Mouse (Mus musculus) thymus, postnatal 25 days (tissue): ENCODE data around the gene Tmub2.

Experiments used
- DNase-seq: peaks from one replicate; pipeline ENCODE4 v3.0.0; 2022

Gene Tmub2

DNA sequence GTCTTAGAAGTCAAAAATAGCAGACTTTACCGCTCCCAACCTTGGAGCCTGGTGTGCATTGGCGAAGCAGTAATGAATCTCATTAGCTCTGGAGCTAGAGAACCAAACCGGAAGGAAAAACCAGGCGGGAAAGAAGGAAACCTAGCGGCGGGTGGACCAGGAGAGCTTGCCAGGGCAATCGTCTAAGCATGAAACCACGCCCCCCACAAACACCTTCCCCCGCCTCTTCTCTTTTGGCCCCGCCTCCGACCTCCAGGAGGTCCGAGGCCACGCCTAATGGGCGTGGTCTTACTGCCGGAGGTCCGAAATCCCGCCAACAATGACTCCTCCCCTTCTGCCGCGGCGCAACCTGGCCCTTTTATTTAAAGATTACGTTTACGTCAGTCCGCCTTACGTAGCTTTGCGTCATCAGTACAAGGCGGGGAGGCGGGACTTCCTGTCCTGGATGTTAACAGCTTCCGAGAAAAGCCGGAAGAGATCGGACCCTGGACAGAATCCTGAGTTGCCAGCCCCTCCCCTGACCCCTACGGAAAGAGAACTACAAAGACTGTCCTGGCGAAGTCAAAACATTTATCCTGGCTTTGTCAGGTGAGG is at the start of gene Tmub2:
Tmub2 (plus strand) TSS at position 431 of the 594 bp plus-strand sequence.
- DNase-seq = peak; percentile 95

DNA sequence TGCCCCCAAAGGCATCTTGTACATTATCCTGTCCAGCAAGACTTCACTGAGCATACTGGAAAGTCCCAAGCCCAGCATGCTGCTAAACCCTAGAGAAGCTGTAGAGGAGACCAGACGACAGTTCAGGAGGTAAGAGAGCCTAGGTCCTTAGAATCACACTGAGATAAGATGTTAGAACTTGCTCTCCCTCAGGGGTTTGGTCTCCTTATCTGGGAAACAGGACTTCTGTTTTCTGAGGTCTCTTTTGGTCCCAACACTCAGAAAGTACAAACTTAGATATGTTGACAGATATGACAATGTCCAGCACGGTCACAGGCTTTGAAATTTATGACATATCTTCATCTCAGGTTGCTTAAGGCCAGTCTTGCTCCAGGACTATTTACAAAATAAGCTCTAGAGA is 48.7 kb upstream of the Tmub2 start:
- no peak for DNase-seq

DNA sequence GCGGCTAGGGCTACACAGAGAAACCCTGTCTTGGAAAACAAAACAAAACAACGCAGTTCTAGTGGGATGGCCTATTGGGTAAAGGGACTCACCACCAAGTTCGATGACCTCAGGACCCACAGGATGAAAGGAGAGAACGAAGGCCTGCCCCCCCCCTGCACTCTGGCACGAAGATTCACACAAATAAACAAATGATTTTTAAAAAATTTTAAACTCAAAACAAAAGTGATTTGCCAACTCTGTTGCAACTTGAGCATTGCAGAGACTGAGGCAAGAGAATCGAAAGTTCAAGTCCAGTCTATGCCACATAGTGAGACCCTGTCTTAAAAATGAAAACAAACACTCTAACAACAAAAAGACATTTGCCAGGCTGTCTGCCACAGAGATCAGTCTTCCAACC is 44.1 kb upstream of the Tmub2 start:
- DNase-seq = no peak

DNA sequence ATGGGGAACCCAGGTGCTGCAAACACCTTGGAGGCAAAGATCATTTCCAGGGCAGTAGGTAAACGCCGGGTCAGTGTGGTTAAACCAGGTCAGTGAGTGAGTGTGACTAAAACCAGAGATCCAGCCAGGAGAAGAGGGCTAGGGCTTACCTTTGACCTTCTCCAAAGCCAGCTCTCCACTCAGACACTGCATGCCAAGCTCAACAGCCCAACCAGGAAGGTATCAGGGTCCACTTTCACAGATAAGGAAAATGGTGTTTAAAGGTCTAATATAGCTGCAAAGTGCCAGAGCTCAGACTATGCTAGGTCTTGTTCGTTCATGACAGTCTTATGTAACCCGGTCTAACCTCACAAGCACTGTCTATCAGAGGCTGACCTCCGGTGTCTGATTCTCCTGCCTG is 43.5 kb upstream of the Tmub2 start:
- DNase-seq = no peak

DNA sequence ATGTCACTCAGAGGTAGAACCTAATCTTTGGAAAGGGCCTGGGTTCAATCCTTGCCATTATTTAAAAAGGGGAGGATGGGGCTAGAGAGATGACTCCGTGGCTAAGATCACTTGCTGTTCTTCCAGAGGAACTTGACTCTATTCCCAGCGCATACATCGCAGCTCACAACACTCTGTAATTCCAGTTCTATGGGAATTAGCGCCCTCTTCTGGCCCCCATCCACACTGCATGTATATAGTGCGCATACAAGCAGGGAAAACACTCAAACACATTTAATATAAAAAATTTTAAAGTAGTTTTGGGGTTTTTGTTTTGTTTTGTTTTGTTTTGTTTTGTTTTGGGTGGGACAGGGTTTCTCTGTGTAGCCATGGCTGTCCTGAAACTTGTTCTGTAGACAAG is 42.9 kb upstream of the Tmub2 start:
- DNase-seq = no peak

DNA sequence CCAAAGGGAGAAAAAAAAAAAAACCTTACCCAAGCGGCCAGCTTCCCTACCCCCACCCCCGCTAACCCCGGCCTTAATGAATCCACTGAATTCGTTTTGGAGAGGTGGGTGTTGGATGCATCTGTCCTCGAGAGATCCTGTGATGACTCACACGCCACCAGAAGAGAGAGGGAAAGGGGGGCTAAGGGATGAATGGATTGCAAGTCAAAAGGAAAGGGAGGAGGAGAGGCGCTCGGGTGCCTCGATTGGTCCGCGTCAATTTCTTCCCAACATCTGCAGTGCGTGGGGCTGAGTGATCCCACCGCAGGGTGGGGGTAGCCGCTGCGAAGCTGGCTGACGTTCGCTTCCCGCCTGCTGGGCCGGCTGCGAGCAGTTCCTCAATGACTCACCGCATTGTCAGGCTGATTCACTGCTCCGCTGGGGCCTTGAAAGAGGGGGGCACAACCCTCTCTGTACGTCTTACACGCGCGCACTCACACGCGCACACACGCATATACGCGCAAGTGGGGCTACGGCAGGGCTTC is 39.7 kb upstream of the Tmub2 start:
- peak; percentile 25 for DNase-seq

DNA sequence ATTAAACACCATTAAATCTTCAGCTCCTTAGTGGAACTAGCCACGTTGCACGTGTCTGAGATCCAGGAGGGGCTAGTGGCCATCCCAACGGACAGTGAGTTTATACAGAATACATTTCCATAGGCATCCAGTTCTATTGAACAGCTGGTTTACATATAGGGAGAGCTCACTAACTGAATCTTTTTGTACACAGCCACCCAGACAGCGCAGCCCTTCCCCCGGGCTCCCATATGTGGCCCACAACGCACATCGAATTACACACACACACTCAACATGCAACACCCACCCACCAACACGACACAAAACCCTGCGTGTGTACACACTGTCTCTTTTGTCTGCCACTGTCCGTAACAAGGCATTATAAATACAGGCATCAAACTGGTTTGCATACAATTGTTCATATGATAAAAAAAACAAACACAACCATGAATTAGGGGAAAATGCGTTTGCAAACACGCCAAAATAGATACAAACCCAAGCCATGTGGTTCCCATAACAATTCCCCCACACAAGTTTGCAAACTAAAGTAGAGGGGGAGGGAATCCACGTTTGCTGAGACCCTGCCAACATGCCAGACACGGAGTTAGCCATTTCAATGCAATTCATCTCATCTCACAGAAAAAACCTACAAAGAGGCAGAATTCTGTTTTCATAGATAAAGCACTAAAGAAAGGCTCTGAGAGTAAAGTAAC is 39.0 kb upstream of the Tmub2 start:
- no peak for DNase-seq

DNA sequence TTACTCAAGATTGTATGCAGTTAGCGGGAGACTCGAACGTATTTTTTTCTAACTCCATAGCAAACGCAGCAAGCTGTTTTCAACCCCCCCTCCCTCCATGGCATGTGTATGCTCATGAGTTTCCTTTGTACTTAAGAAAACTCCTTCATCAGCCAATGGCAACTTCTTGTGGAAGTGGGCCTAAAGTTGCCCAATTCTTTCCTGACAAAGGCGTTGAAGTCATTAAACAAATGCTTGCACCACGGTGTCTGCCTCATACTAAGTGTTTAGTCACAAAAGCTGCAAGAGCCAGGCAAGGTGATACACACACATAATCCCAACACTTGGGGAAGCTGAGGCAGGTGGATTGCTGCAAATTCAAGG is 38.5 kb upstream of the Tmub2 start:
- DNase-seq = no peak

DNA sequence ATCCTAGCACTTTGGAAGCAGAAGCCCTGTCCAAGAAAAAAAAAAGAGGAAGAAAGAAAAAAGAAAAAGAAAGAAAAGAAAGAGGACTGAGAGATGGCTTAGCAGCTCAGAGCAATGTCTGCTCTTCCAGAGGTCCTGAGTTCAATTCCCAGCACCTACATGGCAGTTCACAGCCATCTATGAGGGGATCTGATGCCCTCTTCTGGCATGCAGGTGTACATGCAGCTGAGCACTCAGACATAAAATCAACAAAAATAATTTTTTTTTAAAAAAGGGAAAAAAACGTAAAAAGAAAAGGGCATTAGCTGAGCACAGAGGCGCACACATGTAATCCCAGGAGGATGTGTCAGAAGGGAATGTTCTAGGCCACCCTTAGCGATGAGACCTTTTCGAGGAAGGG is 37.9 kb upstream of the Tmub2 start:
- no peak for DNase-seq

DNA sequence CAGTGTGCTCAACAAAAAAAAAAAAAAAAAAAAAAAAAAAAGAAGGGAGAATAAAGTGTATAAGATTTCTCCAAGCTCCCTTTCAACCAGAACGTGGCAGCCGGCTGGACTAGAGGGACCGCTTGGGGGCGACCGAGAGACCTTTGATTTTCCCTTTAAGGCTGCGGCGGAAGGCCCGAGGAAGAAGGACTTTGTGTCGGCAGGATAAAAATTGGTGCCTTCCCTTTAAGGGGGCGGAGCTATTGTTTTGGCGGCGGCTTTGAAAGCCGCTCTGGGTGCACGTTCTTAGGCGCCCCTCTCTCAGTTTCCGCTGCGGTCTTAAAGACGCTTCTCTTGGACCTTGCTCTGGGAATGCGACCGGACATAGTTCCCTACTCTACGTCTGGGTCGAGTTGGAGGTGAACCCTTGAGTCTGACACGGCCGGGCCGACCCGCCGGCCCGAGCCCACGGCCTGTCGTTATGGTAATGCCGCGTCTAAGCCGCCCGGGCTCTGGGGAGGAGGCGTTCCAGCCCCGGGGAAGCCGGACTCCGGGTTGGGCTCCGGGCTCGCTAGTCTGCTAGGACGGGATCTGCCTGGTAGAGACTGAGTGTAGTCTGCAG is 36.0 kb upstream of the Tmub2 start, which contains the start of gene BC030867:
BC030867 (plus strand) TSS at position 253 of the 601 bp plus-strand sequence.
- DNase-seq = peak; percentile 96

DNA sequence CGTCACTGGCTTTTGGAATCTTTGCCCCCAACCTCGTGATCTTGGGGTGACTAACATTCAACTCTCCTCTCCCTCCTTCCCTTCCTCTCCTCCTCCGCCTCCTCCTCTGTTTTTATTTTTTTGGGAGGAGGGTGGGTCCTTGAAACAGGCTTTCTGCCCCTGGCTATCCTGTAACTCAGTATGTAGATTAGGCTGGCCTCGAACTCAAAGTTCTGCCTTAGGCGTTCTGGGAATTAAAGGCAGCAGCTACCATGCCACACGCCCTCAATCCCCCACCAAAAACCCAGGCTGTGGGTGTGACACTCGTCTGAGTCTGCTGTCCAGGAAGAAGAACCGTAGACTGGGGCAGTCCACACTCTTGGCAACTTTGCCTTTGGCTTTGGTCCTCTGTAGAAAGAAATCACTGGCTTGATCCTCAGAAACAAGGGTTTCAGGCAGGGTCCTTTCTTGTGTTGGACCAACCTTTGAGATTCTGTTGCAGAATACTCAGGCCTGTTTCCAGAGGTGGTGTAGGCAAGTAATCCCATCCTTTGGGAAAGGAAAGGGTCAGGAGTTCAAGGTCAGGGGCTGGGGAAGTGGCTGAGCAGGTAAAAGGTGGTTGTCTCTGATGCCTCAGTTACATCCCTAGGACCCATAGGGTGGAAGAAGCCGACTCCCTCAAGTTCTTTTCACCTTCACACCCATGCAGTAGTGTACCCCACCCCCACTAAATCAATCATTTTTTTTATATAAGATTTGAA is 35.2 kb upstream of the Tmub2 start:
- DNase-seq = no peak

DNA sequence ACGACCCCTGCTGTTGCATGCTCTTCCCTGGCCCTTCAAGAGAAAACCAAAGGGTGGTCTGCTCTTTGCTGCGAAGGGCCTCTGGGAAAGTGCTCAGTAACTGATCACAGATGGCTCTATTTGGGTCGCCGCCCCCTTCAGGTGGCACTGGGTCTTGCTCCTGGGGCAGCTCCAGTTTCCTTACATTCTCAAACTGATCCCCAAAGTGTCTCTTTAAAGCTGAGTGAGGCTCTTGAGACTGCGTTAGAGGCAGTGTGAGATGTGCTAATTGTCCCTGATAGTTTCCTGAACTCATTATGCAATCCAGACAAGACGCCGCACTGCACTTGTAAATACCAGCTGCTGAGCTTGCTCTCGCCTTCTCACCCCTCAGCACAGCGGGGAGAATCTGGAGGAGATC is 27.2 kb upstream of the Tmub2 start:
- DNase-seq = peak; percentile 20

DNA sequence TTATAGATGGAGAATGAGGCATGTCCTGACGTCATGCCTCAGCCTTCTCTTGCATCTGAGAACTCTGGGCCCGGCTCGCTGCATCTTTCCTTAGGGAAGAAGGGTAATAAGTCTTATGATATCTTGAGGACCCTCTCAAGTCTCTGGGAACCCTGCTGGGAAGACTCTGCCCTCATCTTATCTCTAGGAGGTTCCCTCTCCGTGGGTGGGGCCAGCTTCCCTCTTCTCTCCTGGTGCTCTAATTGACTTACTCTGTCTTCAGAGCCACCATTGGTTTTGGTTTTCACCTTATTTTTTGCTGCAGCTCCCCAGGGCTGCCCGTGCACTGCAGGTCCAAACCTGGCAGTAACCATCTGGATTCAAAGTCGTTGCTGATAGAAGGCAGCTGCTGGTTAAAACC is 26.6 kb upstream of the Tmub2 start:
- DNase-seq = no peak

DNA sequence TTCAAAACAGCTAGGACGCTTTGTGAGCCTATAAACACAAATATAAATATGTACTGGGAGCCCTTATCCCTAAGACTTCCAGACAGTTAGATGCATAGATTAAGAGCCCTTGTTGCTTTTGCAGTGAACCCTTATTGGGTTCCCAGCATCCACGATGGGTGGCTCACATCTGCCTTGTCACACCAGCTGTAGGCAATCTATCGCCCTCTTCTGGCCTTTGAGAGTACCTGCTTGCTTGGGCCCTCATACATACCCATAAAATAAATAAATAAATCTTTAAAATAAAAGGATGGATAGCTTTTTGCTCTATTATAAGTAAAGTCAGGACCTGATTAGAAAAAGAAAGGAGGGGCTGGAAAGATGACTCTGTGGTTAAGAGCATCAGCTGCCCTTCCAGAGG is 26.2 kb upstream of the Tmub2 start:
- DNase-seq = no peak

DNA sequence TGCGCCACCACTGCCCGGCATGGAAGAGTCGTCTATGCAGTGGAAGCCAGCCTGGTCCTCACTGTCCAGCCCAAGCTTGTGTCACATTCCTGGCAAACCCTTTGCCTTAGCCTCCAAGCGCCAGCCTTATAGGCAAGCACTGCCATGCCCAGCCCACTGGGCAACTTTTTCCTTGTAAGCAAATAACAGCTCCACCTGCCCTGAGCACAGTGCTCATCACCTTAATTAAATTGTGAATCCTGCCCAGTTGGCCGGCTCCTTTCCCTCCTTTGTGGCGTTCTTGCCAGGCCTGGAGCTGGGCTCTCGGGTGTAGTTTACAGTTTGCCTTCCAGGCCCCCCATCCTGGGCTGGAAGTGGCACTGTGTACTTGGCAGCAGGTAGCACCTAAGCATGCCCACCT is 21.5 kb upstream of the Tmub2 start:
- no peak for DNase-seq

DNA sequence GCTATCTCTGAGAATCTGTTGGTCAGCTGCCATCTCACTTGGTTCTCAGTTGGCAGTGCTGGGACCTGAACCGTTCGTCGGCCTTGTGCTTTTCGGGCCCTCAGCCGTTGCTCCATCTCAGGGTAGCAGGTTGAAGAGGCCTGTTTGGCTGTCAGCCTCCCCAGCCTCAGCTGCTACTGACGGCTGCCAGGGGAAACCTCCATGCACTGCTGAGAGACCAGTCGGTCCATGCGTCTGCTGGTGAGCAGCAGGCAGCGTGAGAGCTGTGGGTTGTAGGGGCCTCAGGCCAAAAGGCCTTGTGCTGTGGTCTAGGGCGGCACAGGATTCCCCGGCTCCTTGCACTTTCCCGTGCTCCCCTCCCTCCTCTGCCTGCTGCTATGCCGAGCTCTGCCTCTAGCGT is 18.9 kb upstream of the Tmub2 start:
- no peak for DNase-seq

DNA sequence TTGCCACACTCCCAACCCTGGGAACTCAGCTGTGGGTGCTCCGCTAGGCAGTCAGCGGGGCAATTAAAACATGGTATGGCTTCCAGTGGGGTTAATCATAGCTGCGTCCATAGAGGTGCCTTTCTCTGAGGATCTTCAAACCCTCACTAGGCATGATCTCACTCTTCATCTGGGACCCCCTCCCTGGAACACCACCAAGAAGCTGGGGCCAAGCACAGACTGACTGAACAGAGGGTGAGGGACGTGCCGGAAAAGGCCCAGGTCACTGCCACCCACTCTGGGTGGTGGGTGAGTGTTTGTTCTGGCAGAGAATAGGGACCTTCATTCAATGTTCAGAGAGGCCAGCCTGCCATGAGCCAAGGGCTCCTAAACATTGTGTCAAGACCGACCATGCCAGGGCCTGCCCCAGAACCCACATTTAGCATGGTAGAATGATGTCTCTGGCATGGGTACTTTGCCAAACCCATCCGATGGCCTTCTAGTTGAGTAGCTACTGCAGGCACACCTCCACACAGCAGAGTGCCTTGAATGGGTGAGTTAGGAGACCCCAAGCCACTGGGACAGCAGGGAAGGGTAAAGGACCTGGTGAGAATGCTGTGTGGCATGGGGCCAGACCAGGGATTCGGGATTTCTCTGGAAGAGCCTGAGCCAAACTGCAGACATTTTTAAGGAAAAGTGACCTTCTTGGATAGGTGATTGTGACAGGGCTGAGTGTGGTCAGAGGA is 17.9 kb upstream of the Tmub2 start:
- DNase-seq = no peak

DNA sequence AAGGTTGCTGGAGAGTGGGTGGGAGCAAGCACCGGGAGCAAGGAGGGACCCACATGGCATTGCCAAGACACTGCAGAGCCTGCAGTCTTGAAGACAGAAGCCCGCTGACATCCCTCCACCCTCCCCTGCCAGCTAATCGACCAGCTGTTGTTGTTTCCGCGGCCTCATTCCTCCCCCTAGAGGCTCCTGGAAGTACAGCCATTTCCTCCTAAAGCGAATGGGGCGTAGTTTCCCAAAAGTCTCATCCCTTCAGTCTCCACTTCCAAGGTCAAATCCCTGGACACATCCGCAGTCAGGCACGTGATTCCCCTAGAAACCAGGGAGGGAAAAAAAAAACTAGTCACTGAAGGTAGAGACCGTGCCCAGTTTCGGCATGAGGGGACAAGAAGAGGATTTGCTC is 17.3 kb upstream of the Tmub2 start:
- peak; percentile 59 for DNase-seq

DNA sequence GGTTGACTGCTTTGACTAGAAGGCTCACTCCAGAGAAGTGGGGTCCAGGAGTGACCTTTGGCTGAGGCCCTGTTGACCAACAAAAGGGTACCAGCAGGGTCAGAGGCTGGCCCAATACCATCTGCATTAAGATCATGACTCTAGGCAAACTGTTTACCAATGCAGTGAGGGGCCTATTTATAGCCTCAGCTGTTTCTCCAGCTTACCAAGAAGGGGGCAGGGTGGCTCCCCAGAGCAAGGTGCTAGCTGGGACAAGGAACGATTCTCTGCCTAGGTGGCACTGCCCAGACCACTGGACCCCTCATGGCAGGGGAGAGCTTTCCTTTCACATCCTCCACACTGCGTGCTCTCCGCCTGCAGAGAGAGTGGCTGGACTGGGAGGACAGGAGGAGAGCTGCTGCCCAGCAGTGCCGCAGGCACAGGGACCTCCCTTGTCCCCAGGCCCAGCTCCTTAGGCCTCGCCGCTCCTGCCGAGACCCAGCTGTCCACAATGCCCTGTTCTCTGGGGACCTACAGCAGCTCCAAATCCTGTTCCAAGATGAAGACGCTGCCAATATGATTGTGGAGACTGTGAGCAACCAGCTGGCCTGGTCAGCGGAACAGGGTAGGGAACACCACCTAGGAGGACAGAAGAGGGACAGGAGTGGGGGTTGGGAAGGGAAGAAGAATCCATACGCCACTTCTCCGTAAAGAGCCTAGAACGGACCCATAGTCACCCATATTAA is 16.0 kb upstream of the Tmub2 start, which contains the start of gene Asb16:
Asb16 (plus strand) TSS at position 224 of the 725 bp plus-strand sequence.
- DNase-seq = no peak

DNA sequence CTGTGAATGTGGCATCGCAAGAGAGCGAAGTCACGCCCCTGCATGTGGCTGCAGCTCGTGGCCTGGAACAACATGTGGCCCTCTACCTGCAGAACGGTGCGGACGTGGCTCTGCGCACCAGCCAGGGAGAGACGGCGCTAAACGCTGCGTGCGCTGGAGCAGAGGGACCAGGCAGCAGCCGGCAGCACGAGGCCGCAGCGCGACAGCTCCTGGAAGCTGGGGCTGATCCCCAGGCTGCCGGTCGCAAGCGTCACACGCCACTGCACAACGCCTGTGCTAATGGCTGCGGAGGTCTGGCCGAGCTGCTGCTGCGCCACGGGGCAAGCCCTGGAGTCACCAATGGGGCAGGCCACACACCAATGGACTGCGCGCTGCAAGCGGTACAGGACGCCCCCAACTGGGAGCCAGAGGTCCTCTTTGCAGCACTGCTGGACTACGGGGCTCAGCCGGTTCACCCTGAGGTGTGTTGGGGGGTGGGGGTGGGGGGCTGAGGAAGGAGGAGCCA is 8.3 kb upstream of the Tmub2 start:
- DNase-seq = no peak

DNA sequence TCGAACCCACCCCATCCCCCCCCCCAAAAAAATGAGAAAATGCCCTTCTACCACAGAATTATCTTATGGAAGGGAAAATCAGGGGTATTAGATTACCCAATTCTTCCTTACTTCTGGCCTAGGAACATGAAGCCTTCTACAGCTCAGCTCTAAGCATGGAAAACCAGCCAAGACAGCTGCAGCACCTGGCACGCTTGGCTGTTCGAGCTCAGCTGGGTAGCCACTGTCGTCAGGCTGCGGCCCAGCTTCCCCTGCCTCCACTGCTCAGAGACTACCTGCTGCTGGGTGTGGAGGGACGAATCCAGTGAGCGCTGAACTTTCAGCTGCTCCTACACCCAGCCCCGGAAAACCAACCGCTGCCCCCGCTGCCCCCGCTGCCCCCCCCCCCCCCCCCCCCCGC is 7.0 kb upstream of the Tmub2 start:
- DNase-seq = no peak

DNA sequence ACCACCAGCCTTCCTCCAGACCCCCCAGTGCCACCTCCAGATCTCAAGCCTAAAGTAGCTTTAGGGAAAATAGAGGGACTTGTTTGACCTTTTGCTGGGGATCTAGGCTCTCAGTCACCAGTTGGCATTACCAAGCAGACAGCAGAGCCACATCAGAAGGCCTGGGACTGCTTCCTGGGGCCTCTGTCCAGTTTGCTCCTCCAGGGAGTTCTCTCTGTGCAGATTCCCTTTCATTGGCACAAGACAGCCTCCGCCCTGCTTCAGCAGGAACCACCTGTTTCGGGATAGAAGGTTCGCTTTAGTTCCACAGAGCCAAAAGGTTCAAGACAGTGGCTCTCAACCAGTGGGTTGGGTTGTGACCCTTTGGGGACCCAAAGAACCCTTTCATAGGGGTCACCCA is 5.1 kb upstream of the Tmub2 start:
- DNase-seq = no peak
